Mouse (Mus musculus) MEL (cell line): ENCODE measurements around the gene Mrvi1. TPM values are rescaled to one million over a fixed set of nuclear protein-coding genes. Genes with fewer than 3 reads are reported as not detected.

ENCODE experiments used
- DNase-seq: peaks from one replicate; pipeline ENCODE4 v3.0.0; 2011; ENCODE audit warnings: low read depth, low spot score
- H3K27ac ChIP-seq: 2 replicates; pipeline ENCODE4 v1.5.1; 2012; ENCODE audit warnings: low read depth, mild to moderate bottlenecking, control low read depth, low read length, moderate library complexity; ENCODE audit not compliant: control insufficient read depth
- H3K27me3 ChIP-seq, 2 experiments: fragments of 150-350 bp in 1 of 2; sonication (generic) in 1 of 2; 2 replicates each; pipeline ENCODE4 v1.6.1; 2012; ENCODE audit warnings: low read length in 2 of 2, mild to moderate bottlenecking in 2 of 2, improper control_type of control experiment in 1 of 2, moderate library complexity in 1 of 2; ENCODE audit not compliant: insufficient read depth in 2 of 2, control insufficient read depth in 1 of 2
- H3K36me3 ChIP-seq, 2 experiments: 2 replicates each; pipeline ENCODE4 v1.6.1; 2012 to 2014; ENCODE audit warnings: low read length in 2 of 2, improper control_type of control experiment in 1 of 2, inconsistent platforms in 1 of 2, mild to moderate bottlenecking in 1 of 2; ENCODE audit not compliant: insufficient read depth in 2 of 2, control insufficient read depth in 1 of 2
- H3K4me1 ChIP-seq, 2 experiments: fragments of 150-350 bp in 1 of 2; sonication (generic) in 1 of 2; 2 replicates each; pipeline ENCODE4 v1.6.1; 2012; ENCODE audit warnings: low read length in 2 of 2, improper control_type of control experiment in 1 of 2, mild to moderate bottlenecking in 1 of 2; ENCODE audit not compliant: insufficient read depth in 2 of 2, control insufficient read depth in 1 of 2
- H3K4me3 ChIP-seq, 2 experiments: fragments of 150-350 bp in 1 of 2; sonication (generic) in 1 of 2; 2 replicates each; pipeline ENCODE4 v1.5.1; 2012; ENCODE audit warnings: low read depth in 2 of 2, low read length in 2 of 2, mild to moderate bottlenecking in 2 of 2, moderate library complexity in 2 of 2, control low read depth in 1 of 2, improper control_type of control experiment in 1 of 2; ENCODE audit not compliant: control insufficient read depth in 1 of 2, insufficient read depth in 1 of 2
- H3K79me2 ChIP-seq: 2 replicates; pipeline ENCODE4 v1.6.1; 2012; ENCODE audit warnings: mild to moderate bottlenecking, low read length, moderate library complexity; ENCODE audit not compliant: control insufficient read depth, poor library complexity, insufficient read depth
- H3K9ac ChIP-seq: 2 replicates; pipeline ENCODE4 v1.6.1; 2012; ENCODE audit warnings: low read depth, mild to moderate bottlenecking, control low read depth, low read length, moderate library complexity; ENCODE audit not compliant: control insufficient read depth, poor library complexity, severe bottlenecking
- H3K9me3 ChIP-seq: fragments of 150-350 bp; sonication (generic); replicated peaks from 2 replicates; pipeline ENCODE4 v1.6.1; 2012; ENCODE audit warnings: mild to moderate bottlenecking, low read length, improper control_type of control experiment, moderate library complexity; ENCODE audit not compliant: insufficient read depth
- BHLHE40 ChIP-seq: IDR thresholded peaks from 2 replicates; pipeline ENCODE4 v1.6.1; 2012; ENCODE audit warnings: low read depth, mild to moderate bottlenecking, inconsistent platforms, low read length, improper control_type of control experiment, borderline replicate concordance
- CHD1 ChIP-seq: IDR thresholded peaks from 2 replicates; pipeline ENCODE4 v1.6.1; 2012; ENCODE audit warnings: low read depth, mild to moderate bottlenecking, inconsistent platforms, low read length, improper control_type of control experiment
- CHD2 ChIP-seq: IDR thresholded peaks from 2 replicates; pipeline ENCODE4 v1.6.1; 2011; ENCODE audit warnings: low read length, improper control_type of control experiment
- CTCF ChIP-seq, 3 experiments: IDR thresholded peaks in 2 of 3; conservative IDR thresholded peaks in 1 of 3; 2 replicates each; pipeline ENCODE4 v1.5.1; 2011 to 2012; ENCODE audit warnings: low read length in 3 of 3, low read depth in 2 of 3, mild to moderate bottlenecking in 2 of 3, improper control_type of control experiment in 1 of 3, inconsistent platforms in 1 of 3, mixed read lengths in 1 of 3, moderate library complexity in 1 of 3; ENCODE audit not compliant: control insufficient read depth in 1 of 3, insufficient read depth in 1 of 3, poor library complexity in 1 of 3, severe bottlenecking in 1 of 3
- E2F4 ChIP-seq: IDR thresholded peaks from 2 replicates; pipeline ENCODE4 v1.6.1; 2011; ENCODE audit warnings: low read depth, low read length, improper control_type of control experiment, borderline replicate concordance
- ELF1 ChIP-seq: IDR thresholded peaks from 2 replicates; pipeline ENCODE4 v1.6.1; 2014; ENCODE audit warnings: low read depth, mild to moderate bottlenecking, inconsistent platforms, low read length, improper control_type of control experiment, moderate library complexity
- EP300 ChIP-seq, 2 experiments: IDR thresholded peaks; 2 replicates each; pipeline ENCODE4 v1.6.1; 2011; ENCODE audit warnings: improper control_type of control experiment in 2 of 2, low read length in 2 of 2, low read depth in 1 of 2, mild to moderate bottlenecking in 1 of 2
- ETS1 ChIP-seq: IDR thresholded peaks from 2 replicates; pipeline ENCODE4 v1.6.1; 2012; ENCODE audit warnings: low read depth, mild to moderate bottlenecking, inconsistent platforms, low read length, improper control_type of control experiment, moderate library complexity
- GABPA ChIP-seq: IDR thresholded peaks from 2 replicates; pipeline ENCODE4 v1.6.1; 2012; ENCODE audit warnings: low read depth, mild to moderate bottlenecking, inconsistent platforms, low read length, improper control_type of control experiment, moderate library complexity
- GATA1 ChIP-seq: IDR thresholded peaks from 2 replicates; pipeline ENCODE4 v1.6.1; 2011; ENCODE audit warnings: low read depth, low read length, improper control_type of control experiment
- HCFC1 ChIP-seq: IDR thresholded peaks from 2 replicates; pipeline ENCODE4 v1.6.1; 2012; ENCODE audit warnings: low read depth, mild to moderate bottlenecking, inconsistent platforms, low read length, improper control_type of control experiment, moderate library complexity
- JUND ChIP-seq: IDR thresholded peaks from 2 replicates; pipeline ENCODE4 v1.6.1; 2011; ENCODE audit warnings: low read depth, mild to moderate bottlenecking, improper control_type of control experiment, low read length
- MAFK ChIP-seq: IDR thresholded peaks from 2 replicates; pipeline ENCODE4 v1.6.1; 2011; ENCODE audit warnings: low read depth, mild to moderate bottlenecking, low read length, improper control_type of control experiment, borderline replicate concordance
- MAX ChIP-seq: IDR thresholded peaks from 2 replicates; pipeline ENCODE4 v1.6.1; 2011; ENCODE audit warnings: low read length, improper control_type of control experiment
- MAZ ChIP-seq: IDR thresholded peaks from 2 replicates; pipeline ENCODE4 v1.6.1; 2012; ENCODE audit warnings: low read depth, mild to moderate bottlenecking, inconsistent platforms, low read length, improper control_type of control experiment
- MEF2A ChIP-seq: IDR thresholded peaks from 2 replicates; pipeline ENCODE4 v1.6.1; 2014; ENCODE audit warnings: low read depth, mild to moderate bottlenecking, inconsistent platforms, low read length, improper control_type of control experiment; ENCODE audit not compliant: poor library complexity, insufficient replicate concordance, severe bottlenecking; ENCODE audit errors: extremely low read depth
- MXI1 ChIP-seq: IDR thresholded peaks from 2 replicates; pipeline ENCODE4 v1.6.1; 2011; ENCODE audit warnings: mild to moderate bottlenecking, low read depth, low read length, improper control_type of control experiment
- MYC ChIP-seq: IDR thresholded peaks from 2 replicates; pipeline ENCODE4 v1.6.1; 2011; ENCODE audit warnings: low read depth, mild to moderate bottlenecking, low read length, improper control_type of control experiment, moderate library complexity
- NELFE ChIP-seq: IDR thresholded peaks from 2 replicates; pipeline ENCODE4 v1.6.1; 2011; ENCODE audit warnings: low read depth, low read length, improper control_type of control experiment
- NRF1 ChIP-seq: IDR thresholded peaks from 2 replicates; pipeline ENCODE4 v1.6.1; 2014; ENCODE audit warnings: low read depth, mild to moderate bottlenecking, inconsistent platforms, low read length, improper control_type of control experiment, moderate library complexity; ENCODE audit not compliant: poor library complexity, insufficient read depth, severe bottlenecking
- POLR2A ChIP-seq, 2 experiments: IDR thresholded peaks; 2 replicates each; pipeline ENCODE4 v1.6.1; 2011 to 2012; ENCODE audit warnings: low read length in 2 of 2, mild to moderate bottlenecking in 2 of 2, control low read depth in 1 of 2, improper control_type of control experiment in 1 of 2, low read depth in 1 of 2, moderate library complexity in 1 of 2; ENCODE audit not compliant: control insufficient read depth in 1 of 2, insufficient read depth in 1 of 2, poor library complexity in 1 of 2
- POLR2AphosphoS2 ChIP-seq: IDR thresholded peaks from 2 replicates; pipeline ENCODE4 v1.6.1; 2011; ENCODE audit warnings: low read length, improper control_type of control experiment
- POLR2AphosphoS5 ChIP-seq: IDR thresholded peaks from 2 replicates; pipeline ENCODE4 v1.6.1; 2012; ENCODE audit warnings: low read depth, borderline replicate concordance, mild to moderate bottlenecking, inconsistent platforms, low read length, moderate library complexity, mixed read lengths
- RAD21 ChIP-seq: IDR thresholded peaks from 2 replicates; pipeline ENCODE4 v1.6.1; 2011; ENCODE audit warnings: mild to moderate bottlenecking, low read depth, low read length, improper control_type of control experiment
- RCOR1 ChIP-seq: IDR thresholded peaks from 2 replicates; pipeline ENCODE4 v1.6.1; 2012; ENCODE audit warnings: low read depth, mild to moderate bottlenecking, inconsistent platforms, low read length, improper control_type of control experiment
- SIN3A ChIP-seq: IDR thresholded peaks from 2 replicates; pipeline ENCODE4 v1.6.1; 2012; ENCODE audit warnings: low read length, improper control_type of control experiment, inconsistent platforms
- SMC3 ChIP-seq: IDR thresholded peaks from 2 replicates; pipeline ENCODE4 v1.6.1; 2011; ENCODE audit warnings: low read depth, low read length, improper control_type of control experiment
- TBP ChIP-seq: IDR thresholded peaks from 2 replicates; pipeline ENCODE4 v1.8.0; 2011; ENCODE audit warnings: low read depth, low read length, improper control_type of control experiment
- TCF12 ChIP-seq: IDR thresholded peaks from 2 replicates; pipeline ENCODE4 v1.6.1; 2014; ENCODE audit warnings: low read depth, mild to moderate bottlenecking, inconsistent platforms, low read length, improper control_type of control experiment, moderate library complexity
- UBTF ChIP-seq: IDR thresholded peaks from 2 replicates; pipeline ENCODE4 v1.6.1; 2012; ENCODE audit warnings: low read depth, mild to moderate bottlenecking, inconsistent platforms, low read length, improper control_type of control experiment, moderate library complexity, borderline replicate concordance; ENCODE audit not compliant: insufficient read depth
- USF1 ChIP-seq: IDR thresholded peaks from 2 replicates; pipeline ENCODE4 v1.6.1; 2014; ENCODE audit warnings: low read depth, mild to moderate bottlenecking, inconsistent platforms, low read length, improper control_type of control experiment, moderate library complexity
- USF2 ChIP-seq, 2 experiments: IDR thresholded peaks; 2 replicates each; pipeline ENCODE4 v1.6.1; 2011 to 2012; ENCODE audit warnings: improper control_type of control experiment in 2 of 2, low read length in 2 of 2, borderline replicate concordance in 1 of 2, inconsistent platforms in 1 of 2, low read depth in 1 of 2, mild to moderate bottlenecking in 1 of 2; ENCODE audit not compliant: insufficient read depth in 1 of 2
- ZC3H11A ChIP-seq: IDR thresholded peaks from 2 replicates; pipeline ENCODE4 v1.6.1; 2012; ENCODE audit warnings: low read depth, mild to moderate bottlenecking, inconsistent platforms, low read length, improper control_type of control experiment
- ZMIZ1 ChIP-seq: IDR thresholded peaks from 2 replicates; pipeline ENCODE4 v1.6.1; 2012; ENCODE audit warnings: low read depth, mild to moderate bottlenecking, inconsistent platforms, low read length, improper control_type of control experiment, moderate library complexity
- ZNF384 ChIP-seq: IDR thresholded peaks from 2 replicates; pipeline ENCODE4 v1.6.1; 2012; ENCODE audit warnings: low read depth, mild to moderate bottlenecking, inconsistent platforms, low read length, improper control_type of control experiment
- polyA plus RNA-seq, 2 experiments: library from polyadenylated mRNA; stranded (reverse) in 1 of 2; unstranded in 1 of 2; fragments of >175 nt in 1 of 2; fragments of >200 nt in 1 of 2; gene quantifications; 2 replicates each; pipeline versions ENCODE4 v1.2.1 to v1.2.4; 2012; ENCODE audit warnings: low replicate concordance in 2 of 2, low read depth in 1 of 2; ENCODE audit not compliant: insufficient read length in 2 of 2, insufficient read depth in 1 of 2, missing spikeins in 1 of 2
- total RNA-seq: library from RNA; depleted of rRNA; stranded (reverse); fragments of 300-350 nt; gene quantifications from 2 replicates; pipeline ENCODE4 v1.2.3, GENCODE M21; 2012

The Mrvi1 gene
- total and polyA plus RNA-seq, 3 experiments = 0.19 to 0.92 TPM; not detected in 1

GRCm38 (mm10) chr7:110908209-110909144 is 73.8 kb downstream of the Mrvi1 start:
- Histone ChIP-seq H3K9me3 (no peaks in the 10 kb centered on the region), H3K27ac (peak overlapping the region; percentile 71), H3K4me1 (peaks cover 0 to 9% of the 10 kb centered on the region in 2 experiments; a peak in 2 of 4 replicates), H3K36me3 (peaks cover 0 to 10% of the 10 kb centered on the region in 2 experiments; a peak in 2 of 4 replicates), H3K4me3 (peak overlapping the region; percentile 41 to 63), H3K27me3 (no peaks in the 10 kb centered on the region), H3K9ac (peak overlapping the region; percentile 57), H3K79me2 (no peaks in the 10 kb centered on the region)
- DNase-seq = peak; percentile 85
- TF ChIP-seq E2F4 = no peak
- no peak; the same call in 1 of the 2 replicates for TF ChIP-seq RCOR1
- TF ChIP-seq MEF2A = no peak
- peak; percentile 49; the same call in 1 of the 2 replicates for TF ChIP-seq HCFC1
- TF ChIP-seq USF1 = no peak
- TF ChIP-seq ETS1 = no peak
- TF ChIP-seq MYC = 0 out of 2 replicates have a peak, but pooled peaks have one; percentile 42
- TF ChIP-seq GABPA = no peak
- TF ChIP-seq BHLHE40 = no peak
- TF ChIP-seq JUND = no peak
- TF ChIP-seq POLR2AphosphoS2 = no peak
- TF ChIP-seq POLR2A (IDR thresholded peaks at IDR 0.05; ENCODE audit: control insufficient read depth in 1 of 2, insufficient read depth in 1 of 2, low read depth in 1 of 2, low read length in 2 of 2, poor library complexity in 1 of 2) = peak in 1 of 2 experiments; percentile 52; a peak in 1 of 4 replicates
- no peak for TF ChIP-seq MAFK
- peak in 1 of 2 experiments; percentile 68; a peak in 2 of 4 replicates for TF ChIP-seq EP300 (IDR thresholded peaks at IDR 0.05; ENCODE audit: low read depth in 1 of 2, low read length in 2 of 2)
- TF ChIP-seq RAD21 = no peak
- TF ChIP-seq NRF1 = no peak
- TF ChIP-seq POLR2AphosphoS5 = no peak
- TF ChIP-seq ZC3H11A = no peak
- TF ChIP-seq ZNF384 = no peak
- TF ChIP-seq MAZ = no peak
- TF ChIP-seq TCF12 = peak; percentile 42; the same call in 1 of the 2 replicates
- TF ChIP-seq NELFE = peak; percentile 49
- no peak for TF ChIP-seq MXI1
- no peak for TF ChIP-seq ELF1
- TF ChIP-seq MAX = no peak
- TF ChIP-seq SIN3A = peak; percentile 61
- no peak for TF ChIP-seq USF2 (IDR thresholded peaks at IDR 0.05; ENCODE audit: borderline replicate concordance in 1 of 2, insufficient read depth in 1 of 2, low read depth in 1 of 2, low read length in 2 of 2)
- no peak for TF ChIP-seq SMC3
- TF ChIP-seq CTCF (IDR thresholded peaks at IDR 0.05 in 2 of 3, conservative IDR thresholded peaks at IDR 0.05 in 1 of 3; ENCODE audit: control insufficient read depth in 1 of 3, insufficient read depth in 1 of 3, low read depth in 2 of 3, low read length in 3 of 3, poor library complexity in 1 of 3, severe bottlenecking in 1 of 3) = no peak
- no peak for TF ChIP-seq UBTF
- TF ChIP-seq GATA1 = no peak
- TF ChIP-seq TBP = peak; percentile 59
- no peak for TF ChIP-seq CHD2
- TF ChIP-seq CHD1 = no peak
- no peak for TF ChIP-seq ZMIZ1
